Mouse (Mus musculus): ENCODE data around the gene Ndufs6.

Gene Ndufs6

GRCm38 (mm10) chr13:73305398-73306084 lies 22.8 kb downstream of the Ndufs6 start:
- no peak for DNase-seq

- DNase-seq, result no peak
Measured at GRCm38 (mm10) chr13:73304729-73305128, 23.6 kb downstream of the Ndufs6 start.

GRCm38 (mm10) chr13:73299322-73299721 lies 29.0 kb downstream of the Ndufs6 start:
- DNase-seq, result no peak

DNA sequence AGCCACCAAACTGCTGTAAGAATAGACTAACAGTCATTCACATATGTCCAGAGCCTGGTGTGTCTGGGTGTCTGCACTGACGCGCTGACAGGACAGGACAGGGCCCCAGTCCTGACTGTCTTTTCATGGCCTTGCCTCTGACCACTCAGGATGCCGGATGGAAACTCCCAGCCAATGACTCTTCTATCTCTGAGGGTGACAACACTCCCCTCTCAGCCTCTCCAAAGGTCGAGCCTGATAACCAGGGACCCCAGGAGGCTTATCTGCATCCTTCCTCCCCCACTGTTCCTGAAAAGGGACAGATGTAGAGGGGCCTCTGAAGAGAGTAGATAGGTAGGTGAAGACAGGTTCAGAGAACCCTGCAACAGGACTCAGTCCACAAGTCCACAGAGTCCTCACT lies 29.6 kb downstream of the Ndufs6 start:
- no peak for DNase-seq

GRCm38 (mm10) chr13:73291102-73291501 lies 37.2 kb downstream of the Ndufs6 start:
- DNase-seq, result no peak

GRCm38 (mm10) chr13:73290206-73290605 lies 38.1 kb downstream of the Ndufs6 start:
- DNase-seq, result no peak

- DNase-seq, result no peak
Measured at GRCm38 (mm10) chr13:73283534-73283933, 44.8 kb downstream of the Ndufs6 start.

- no peak for DNase-seq
Measured at GRCm38 (mm10) chr13:73282407-73282806, 45.9 kb downstream of the Ndufs6 start.

DNA sequence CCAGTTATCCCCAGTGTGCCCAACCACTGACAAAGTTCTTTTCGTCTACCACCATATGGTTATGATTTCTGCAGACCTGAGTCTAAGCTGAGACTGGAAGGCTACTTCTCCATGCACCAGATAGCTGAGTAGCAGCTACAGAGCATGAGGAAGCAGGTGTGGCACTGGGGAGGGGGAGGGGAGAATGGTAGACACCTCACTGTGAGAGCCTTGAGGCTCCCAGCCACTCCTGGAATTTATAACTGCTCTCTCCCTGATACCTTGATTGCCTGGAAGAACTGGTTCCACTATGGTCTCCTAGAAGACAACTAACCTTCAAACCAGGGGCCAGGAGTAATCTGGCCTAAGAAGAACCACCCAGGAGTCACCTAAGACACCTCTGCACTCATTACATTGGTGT lies 49.1 kb downstream of the Ndufs6 start:
- DNase-seq, result no peak

GRCm38 (mm10) chr13:73277797-73278196 lies 50.5 kb downstream of the Ndufs6 start:
- DNase-seq, result no peak

GRCm38 (mm10) chr13:73277361-73277760 lies 51.0 kb downstream of the Ndufs6 start:
- DNase-seq, result no peak

GRCm38 (mm10) chr13:73273536-73273935 lies 54.8 kb downstream of the Ndufs6 start:
- DNase-seq, result no peak

GRCm38 (mm10) chr13:73272794-73273282 lies 55.5 kb downstream of the Ndufs6 start:
- no peak for DNase-seq

GRCm38 (mm10) chr13:73271336-73272242 lies 56.8 kb downstream of the Ndufs6 start:
- no peak for DNase-seq

GRCm38 (mm10) chr13:73270451-73271081 lies 57.8 kb downstream of the Ndufs6 start:
- DNase-seq, result no peak

DNA sequence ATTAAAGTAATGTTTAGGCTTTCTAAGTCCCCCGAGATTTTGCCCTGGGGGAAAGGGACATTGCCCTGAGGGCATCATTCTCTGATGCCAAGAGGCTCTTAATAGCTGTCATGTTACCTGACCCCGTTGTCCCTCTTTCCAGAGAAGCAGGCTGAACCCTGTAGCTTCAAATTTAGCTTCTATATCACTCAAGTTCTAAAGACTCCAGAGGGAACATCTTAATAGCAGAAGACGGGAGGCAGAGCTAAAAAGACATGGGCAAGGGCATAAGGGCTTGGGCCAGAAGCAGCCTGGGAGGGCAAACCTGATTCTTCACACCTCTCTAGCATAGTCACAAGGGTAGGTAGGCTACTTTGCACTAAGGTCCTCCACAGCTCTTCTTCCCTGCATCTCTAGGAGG lies 58.5 kb downstream of the Ndufs6 start:
- no peak for DNase-seq

Data from layer of hippocampus, adult 9-11 months (tissue).